Mouse (Mus musculus): ENCODE results near the gene Tedc1. TPM values are rescaled to one million over a fixed set of nuclear protein-coding genes. Genes with fewer than 3 reads are reported as not detected.

Gene Tedc1
- polyA plus RNA-seq, 1 experiment: 16.8 TPM

- Histone ChIP-seq H3K27me3 (ENCODE audit: control insufficient read depth, insufficient read depth, low read length) (no peaks in the 10 kb centered on the region), H3K36me3 (ENCODE audit: control insufficient read depth, insufficient read depth, low read length) (peaks cover 44% of the 10 kb centered on the region), H3K4me1 (ENCODE audit: control insufficient read depth, insufficient read depth, insufficient read length) (peaks cover 3% of the 10 kb centered on the region; the same call in 1 of the 2 replicates), H3K27ac (ENCODE audit: insufficient read depth, low read length) (no peak overlapping the region), H3K4me3 (ENCODE audit: extremely low read depth, insufficient read depth, insufficient read length) (no peak overlapping the region)
- DNase-seq (ENCODE audit: low read depth in 1 of 2, low spot score in 2 of 2): no peak
- TF ChIP-seq CTCF (IDR thresholded peaks at IDR 0.05; ENCODE audit: extremely low read depth, insufficient read depth, insufficient read length, insufficient replicate concordance) (no peak), POLR2A (IDR thresholded peaks at IDR 0.05; ENCODE audit: low read depth, low read length) (no peak)
- 95% methylated on average over 4 of the region's 4 CpGs for WGBS
Measured at GRCm38 (mm10) chr12:113134502-113134901, 21.7 kb upstream of the Tedc1 start.

GRCm38 (mm10) chr12:113135401-113135800 is 20.8 kb upstream of the Tedc1 start:
- Histone ChIP-seq H3K36me3 (ENCODE audit: control insufficient read depth, insufficient read depth, low read length) (peaks cover 41% of the 10 kb centered on the region), H3K4me1 (ENCODE audit: control insufficient read depth, insufficient read depth, insufficient read length) (peaks cover 9% of the 10 kb centered on the region; the same call in 1 of the 2 replicates), H3K27me3 (ENCODE audit: control insufficient read depth, insufficient read depth, low read length) (0 out of 2 replicates have a peak, but pooled peaks cover 3% of the 10 kb centered on the region), H3K4me3 (ENCODE audit: extremely low read depth, insufficient read depth, insufficient read length) (no peak overlapping the region), H3K27ac (ENCODE audit: insufficient read depth, low read length) (no peak overlapping the region)
- 92% methylated on average over 7 of the region's 7 CpGs for WGBS
- no peak for DNase-seq (ENCODE audit: low read depth in 1 of 2, low spot score in 2 of 2)
- TF ChIP-seq POLR2A (IDR thresholded peaks at IDR 0.05; ENCODE audit: low read depth, low read length): no peak
- TF ChIP-seq CTCF (IDR thresholded peaks at IDR 0.05; ENCODE audit: extremely low read depth, insufficient read depth, insufficient read length, insufficient replicate concordance): no peak

- TF ChIP-seq CTCF (IDR thresholded peaks at IDR 0.05; ENCODE audit: extremely low read depth, insufficient read depth, insufficient read length, insufficient replicate concordance) (no peak), POLR2A (IDR thresholded peaks at IDR 0.05; ENCODE audit: low read depth, low read length) (no peak)
- Histone ChIP-seq H3K4me1 (ENCODE audit: control insufficient read depth, insufficient read depth, insufficient read length) (peaks cover 9% of the 10 kb centered on the region; the same call in 1 of the 2 replicates), H3K27ac (ENCODE audit: insufficient read depth, low read length) (no peak overlapping the region), H3K36me3 (ENCODE audit: control insufficient read depth, insufficient read depth, low read length) (peaks cover 32% of the 10 kb centered on the region), H3K27me3 (ENCODE audit: control insufficient read depth, insufficient read depth, low read length) (0 out of 2 replicates have a peak, but pooled peaks cover 3% of the 10 kb centered on the region), H3K4me3 (ENCODE audit: extremely low read depth, insufficient read depth, insufficient read length) (no peak overlapping the region)
- WGBS: 94% methylated on average over 17 of the region's 17 CpGs
- DNase-seq (ENCODE audit: low read depth in 1 of 2, low spot score in 2 of 2): no peak
Measured at GRCm38 (mm10) chr12:113136492-113137020, 19.7 kb upstream of the Tedc1 start.

- Histone ChIP-seq H3K27ac (ENCODE audit: insufficient read depth, low read length) (no peak overlapping the region), H3K4me1 (ENCODE audit: control insufficient read depth, insufficient read depth, insufficient read length) (peaks cover 9% of the 10 kb centered on the region; the same call in 1 of the 2 replicates), H3K36me3 (ENCODE audit: control insufficient read depth, insufficient read depth, low read length) (peaks cover 24% of the 10 kb centered on the region), H3K4me3 (ENCODE audit: extremely low read depth, insufficient read depth, insufficient read length) (no peak overlapping the region), H3K27me3 (ENCODE audit: control insufficient read depth, insufficient read depth, low read length) (0 out of 2 replicates have a peak, but pooled peaks cover 3% of the 10 kb centered on the region)
- 86% methylated on average over 18 of the region's 18 CpGs for WGBS
- no peak for DNase-seq (ENCODE audit: low read depth in 1 of 2, low spot score in 2 of 2)
- TF ChIP-seq CTCF (IDR thresholded peaks at IDR 0.05; ENCODE audit: extremely low read depth, insufficient read depth, insufficient read length, insufficient replicate concordance) (no peak), POLR2A (IDR thresholded peaks at IDR 0.05; ENCODE audit: low read depth, low read length) (no peak)
Measured at GRCm38 (mm10) chr12:113137260-113138213, 18.7 kb upstream of the Tedc1 start.

GRCm38 (mm10) chr12:113138291-113138690 is 17.9 kb upstream of the Tedc1 start:
- Histone ChIP-seq H3K36me3 (ENCODE audit: control insufficient read depth, insufficient read depth, low read length) (peaks cover 18% of the 10 kb centered on the region), H3K4me3 (ENCODE audit: extremely low read depth, insufficient read depth, insufficient read length) (no peak overlapping the region), H3K27me3 (ENCODE audit: control insufficient read depth, insufficient read depth, low read length) (0 out of 2 replicates have a peak, but pooled peaks cover 3% of the 10 kb centered on the region), H3K27ac (ENCODE audit: insufficient read depth, low read length) (no peak overlapping the region), H3K4me1 (ENCODE audit: control insufficient read depth, insufficient read depth, insufficient read length) (peaks cover 9% of the 10 kb centered on the region; the same call in 1 of the 2 replicates)
- no peak for DNase-seq (ENCODE audit: low read depth in 1 of 2, low spot score in 2 of 2)
- 88% methylated on average over 6 of the region's 6 CpGs for WGBS
- TF ChIP-seq POLR2A (IDR thresholded peaks at IDR 0.05; ENCODE audit: low read depth, low read length) (no peak), CTCF (IDR thresholded peaks at IDR 0.05; ENCODE audit: extremely low read depth, insufficient read depth, insufficient read length, insufficient replicate concordance) (no peak)

GRCm38 (mm10) chr12:113138901-113139864 is 17.0 kb upstream of the Tedc1 start:
- peak overlapping the region; percentile 61; the same call in 1 of the 2 replicates for H3K4me3 ChIP-seq (ENCODE audit: extremely low read depth, insufficient read depth, insufficient read length)
- 68% methylated on average over 11 of the region's 11 CpGs for WGBS
- peaks cover 9% of the 10 kb centered on the region; the same call in 1 of the 2 replicates for H3K4me1 ChIP-seq (ENCODE audit: control insufficient read depth, insufficient read depth, insufficient read length)
- DNase-seq (ENCODE audit: low read depth in 1 of 2, low spot score in 2 of 2): no peak
- no peak overlapping the region for H3K27ac ChIP-seq (ENCODE audit: insufficient read depth, low read length)
- 0 out of 2 replicates have a peak, but pooled peaks cover 3% of the 10 kb centered on the region for H3K27me3 ChIP-seq (ENCODE audit: control insufficient read depth, insufficient read depth, low read length)
- H3K36me3 ChIP-seq (ENCODE audit: control insufficient read depth, insufficient read depth, low read length): peaks cover 14% of the 10 kb centered on the region
- TF ChIP-seq POLR2A (IDR thresholded peaks at IDR 0.05; ENCODE audit: low read depth, low read length): no peak
- TF ChIP-seq CTCF (IDR thresholded peaks at IDR 0.05; ENCODE audit: extremely low read depth, insufficient read depth, insufficient read length, insufficient replicate concordance): no peak

All from spleen, adult 2 months (tissue).